Mouse (Mus musculus) MEL (cell line): ENCODE data around the gene Fhit.

Source experiments
- BHLHE40 ChIP-seq: IDR thresholded peaks from 2 replicates; pipeline ENCODE4 v1.6.1; 2012; ENCODE audit warnings: low read depth, mild to moderate bottlenecking, inconsistent platforms, low read length, improper control_type of control experiment, borderline replicate concordance
- CTCF ChIP-seq, 3 experiments: IDR thresholded peaks in 2 of 3; conservative IDR thresholded peaks in 1 of 3; 2 replicates each; pipeline ENCODE4 v1.5.1; 2011 to 2012; ENCODE audit warnings: low read length in 3 of 3, low read depth in 2 of 3, mild to moderate bottlenecking in 2 of 3, improper control_type of control experiment in 1 of 3, inconsistent platforms in 1 of 3, mixed read lengths in 1 of 3, moderate library complexity in 1 of 3; ENCODE audit not compliant: control insufficient read depth in 1 of 3, insufficient read depth in 1 of 3, poor library complexity in 1 of 3, severe bottlenecking in 1 of 3
- EP300 ChIP-seq, 2 experiments: IDR thresholded peaks; 2 replicates each; pipeline ENCODE4 v1.6.1; 2011; ENCODE audit warnings: improper control_type of control experiment in 2 of 2, low read length in 2 of 2, low read depth in 1 of 2, mild to moderate bottlenecking in 1 of 2
- MAFK ChIP-seq: IDR thresholded peaks from 2 replicates; pipeline ENCODE4 v1.6.1; 2011; ENCODE audit warnings: low read depth, mild to moderate bottlenecking, low read length, improper control_type of control experiment, borderline replicate concordance
- POLR2A ChIP-seq, 2 experiments: IDR thresholded peaks; 2 replicates each; pipeline ENCODE4 v1.6.1; 2011 to 2012; ENCODE audit warnings: low read length in 2 of 2, mild to moderate bottlenecking in 2 of 2, control low read depth in 1 of 2, improper control_type of control experiment in 1 of 2, low read depth in 1 of 2, moderate library complexity in 1 of 2; ENCODE audit not compliant: control insufficient read depth in 1 of 2, insufficient read depth in 1 of 2, poor library complexity in 1 of 2
- RAD21 ChIP-seq: IDR thresholded peaks from 2 replicates; pipeline ENCODE4 v1.6.1; 2011; ENCODE audit warnings: mild to moderate bottlenecking, low read depth, low read length, improper control_type of control experiment

DNA sequence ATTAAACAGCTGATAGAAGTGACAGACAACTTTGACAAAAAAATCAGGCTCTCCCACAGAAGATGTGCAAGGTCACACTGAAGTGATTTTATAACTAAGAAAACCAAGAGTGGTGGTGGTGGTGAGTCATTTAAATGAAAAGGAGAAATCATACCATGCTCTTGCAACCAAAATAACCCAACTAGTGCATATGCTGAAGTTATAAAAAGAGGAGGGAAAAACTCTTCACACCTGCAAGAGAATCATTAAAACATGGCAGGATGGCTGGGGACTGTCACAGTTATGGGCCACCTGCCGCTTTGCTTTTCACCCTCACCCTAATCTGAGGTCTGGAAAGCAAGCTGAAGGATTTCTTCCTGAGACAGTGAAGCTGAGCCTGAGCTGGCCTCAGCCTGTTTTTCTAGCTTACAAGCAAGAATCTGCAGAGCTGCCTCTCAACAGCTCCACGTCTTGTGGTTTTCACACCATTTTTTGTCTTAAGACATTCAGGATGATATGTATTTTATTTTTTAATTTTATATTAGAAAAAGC, 1125.1 kb downstream of the Fhit start:
- no peak for TF ChIP-seq POLR2A (IDR thresholded peaks at IDR 0.05; ENCODE audit: control insufficient read depth in 1 of 2, insufficient read depth in 1 of 2, low read depth in 1 of 2, low read length in 2 of 2, poor library complexity in 1 of 2)
- no peak for TF ChIP-seq CTCF (IDR thresholded peaks at IDR 0.05 in 2 of 3, conservative IDR thresholded peaks at IDR 0.05 in 1 of 3; ENCODE audit: control insufficient read depth in 1 of 3, insufficient read depth in 1 of 3, low read depth in 2 of 3, low read length in 3 of 3, poor library complexity in 1 of 3, severe bottlenecking in 1 of 3)
- TF ChIP-seq BHLHE40: no peak
- no peak for TF ChIP-seq EP300 (IDR thresholded peaks at IDR 0.05; ENCODE audit: low read depth in 1 of 2, low read length in 2 of 2)
- no peak for TF ChIP-seq MAFK
- TF ChIP-seq RAD21: no peak
